Mouse (Mus musculus): ENCODE results near the gene Khdc1c.
"Not testable (repeated sequence)": the region's sequence is repeated elsewhere in the genome, so short reads cannot be mapped to it uniquely, and the experiment has no call there.

Khdc1c gene

GRCm38 (mm10) chr1:21368031-21368430 is at the start of gene Khdc1c:
TSS of gene Khdc1c (plus strand) at chr1:21368331.
- not testable (repeated sequence) for DNase-seq (ENCODE audit: low spot score)

- not testable (repeated sequence) for DNase-seq (ENCODE audit: low spot score)
Measured at GRCm38 (mm10) chr1:21320271-21320670, 47.9 kb upstream of the Khdc1c start.

- no peak for DNase-seq (ENCODE audit: low spot score)
Measured at GRCm38 (mm10) chr1:21321656-21322055, 46.5 kb upstream of the Khdc1c start.

- no peak for DNase-seq (ENCODE audit: low spot score)
Measured at GRCm38 (mm10) chr1:21323996-21324574, 44.0 kb upstream of the Khdc1c start.

GRCm38 (mm10) chr1:21324633-21325032 is 43.5 kb upstream of the Khdc1c start:
- DNase-seq (ENCODE audit: low spot score) = no peak

- no peak for DNase-seq (ENCODE audit: low spot score)
Measured at GRCm38 (mm10) chr1:21326733-21327132, 41.4 kb upstream of the Khdc1c start.

GRCm38 (mm10) chr1:21331161-21331560 is 37.0 kb upstream of the Khdc1c start:
- not testable (repeated sequence) for DNase-seq (ENCODE audit: low spot score)

- DNase-seq (ENCODE audit: low spot score) = peak; percentile 12
Measured at GRCm38 (mm10) chr1:21333222-21333973, 34.7 kb upstream of the Khdc1c start.

GRCm38 (mm10) chr1:21335836-21336235 is 32.3 kb upstream of the Khdc1c start:
- no peak for DNase-seq (ENCODE audit: low spot score)

- DNase-seq (ENCODE audit: low spot score) = no peak
Measured at GRCm38 (mm10) chr1:21340745-21341144, 27.4 kb upstream of the Khdc1c start.

- DNase-seq (ENCODE audit: low spot score) = no peak
Measured at GRCm38 (mm10) chr1:21344253-21344652, 23.9 kb upstream of the Khdc1c start.

GRCm38 (mm10) chr1:21344752-21345151 is 23.4 kb upstream of the Khdc1c start:
- not testable (repeated sequence) for DNase-seq (ENCODE audit: low spot score)

- DNase-seq (ENCODE audit: low spot score) = no peak
Measured at GRCm38 (mm10) chr1:21349341-21349740, 18.8 kb upstream of the Khdc1c start, which contains the start of gene Khdc1a. TSS of gene Khdc1a (plus strand) at chr1:21349641.

- no peak for DNase-seq (ENCODE audit: low spot score)
Measured at GRCm38 (mm10) chr1:21383256-21383655, 15.1 kb downstream of the Khdc1c start, which contains the start of gene Khdc1b. TSS of gene Khdc1b (plus strand) at chr1:21383556.

- DNase-seq (ENCODE audit: low spot score) = no peak
Measured at GRCm38 (mm10) chr1:21391138-21391671, 23.1 kb downstream of the Khdc1c start.

- DNase-seq (ENCODE audit: low spot score) = no peak
Measured at GRCm38 (mm10) chr1:21402804-21403203, 34.7 kb downstream of the Khdc1c start.

- DNase-seq (ENCODE audit: low spot score) = no peak
Measured at GRCm38 (mm10) chr1:21407266-21407665, 39.1 kb downstream of the Khdc1c start.

GRCm38 (mm10) chr1:21411331-21412196 is 43.4 kb downstream of the Khdc1c start:
- DNase-seq (ENCODE audit: low spot score) = no peak

GRCm38 (mm10) chr1:21412197-21412555 is 44.0 kb downstream of the Khdc1c start:
- no peak for DNase-seq (ENCODE audit: low spot score)

- no peak for DNase-seq (ENCODE audit: low spot score)
Measured at GRCm38 (mm10) chr1:21419370-21419769, 51.2 kb downstream of the Khdc1c start.

All from spleen, adult 12 weeks (tissue).